Mouse (Mus musculus): ENCODE results near the gene Rab20.
"Not testable (repeated sequence)": the region's sequence is repeated elsewhere in the genome, so short reads cannot be mapped to it uniquely, and the experiment has no call there.

The Rab20 gene

GRCm38 (mm10) chr8:11477811-11478761 is at the start of gene Rab20:
Rab20 (minus strand) TSS chr8:11478710.
- peak in 1 of 2 experiments; percentile 12 for DNase-seq

GRCm38 (mm10) chr8:11523331-11523730 is 44.8 kb upstream of the Rab20 start:
- no peak for DNase-seq

- no peak for DNase-seq
These were observed 40.2 kb upstream of the Rab20 start for GRCm38 (mm10) chr8:11518676-11519075.

GRCm38 (mm10) chr8:11518056-11518396 is 39.5 kb upstream of the Rab20 start:
- DNase-seq = no peak

- no peak for DNase-seq
These were observed 39.0 kb upstream of the Rab20 start for GRCm38 (mm10) chr8:11517366-11518055.

GRCm38 (mm10) chr8:11516292-11516691 is 37.8 kb upstream of the Rab20 start:
- no peak for DNase-seq

GRCm38 (mm10) chr8:11513247-11513646 is 34.7 kb upstream of the Rab20 start:
- DNase-seq = no peak

GRCm38 (mm10) chr8:11512711-11513110 is 34.2 kb upstream of the Rab20 start:
- DNase-seq = no peak

GRCm38 (mm10) chr8:11510971-11511370 is 32.5 kb upstream of the Rab20 start:
- no peak for DNase-seq

GRCm38 (mm10) chr8:11508880-11509279 is 30.4 kb upstream of the Rab20 start:
- DNase-seq = no peak

- peak; percentile 30 to 55 for DNase-seq
These were observed 28.3 kb upstream of the Rab20 start for GRCm38 (mm10) chr8:11506802-11507201.

GRCm38 (mm10) chr8:11506074-11506473 is 27.6 kb upstream of the Rab20 start:
- DNase-seq = no peak

- DNase-seq = no peak
These were observed 25.1 kb upstream of the Rab20 start for GRCm38 (mm10) chr8:11503476-11504232.

GRCm38 (mm10) chr8:11498786-11499485 is 20.4 kb upstream of the Rab20 start:
- no peak for DNase-seq

- DNase-seq = no peak
These were observed 19.8 kb upstream of the Rab20 start for GRCm38 (mm10) chr8:11498281-11498680.

GRCm38 (mm10) chr8:11497017-11497990 is 18.8 kb upstream of the Rab20 start, which contains the start of gene Naxd:
Naxd (plus strand) TSS chr8:11497506.
- DNase-seq = peak; percentile 87 to 92

- not testable (repeated sequence) for DNase-seq
These were observed 13.8 kb upstream of the Rab20 start for GRCm38 (mm10) chr8:11492340-11492739.

GRCm38 (mm10) chr8:11487229-11487628 is 8.7 kb upstream of the Rab20 start:
- DNase-seq = no peak

GRCm38 (mm10) chr8:11486142-11486541 is 7.6 kb upstream of the Rab20 start:
- peak; percentile 66 to 67 for DNase-seq

- no peak for DNase-seq
These were observed 4.0 kb upstream of the Rab20 start for GRCm38 (mm10) chr8:11482537-11482936.

GRCm38 (mm10) chr8:11481876-11482275 is 3.4 kb upstream of the Rab20 start:
- DNase-seq = no peak

Measured in cerebellum, postnatal 36 days (tissue).